Mouse (Mus musculus) neural tube, embryonic 10.5 days (tissue): Measurements from ENCODE around the gene 5430419D17Rik.

Source experiments
- DNase-seq: peaks from one replicate; pipeline ENCODE4 v3.0.0-alpha.2; 2017; ENCODE audit warnings: low spot score; ENCODE audit errors: extremely low spot score

5430419D17Rik gene

GRCm38 (mm10) chr7:131314493-131314892, 140.3 kb downstream of the 5430419D17Rik start:
- no peak for DNase-seq

GRCm38 (mm10) chr7:131317587-131317986, 143.4 kb downstream of the 5430419D17Rik start:
- DNase-seq = no peak

GRCm38 (mm10) chr7:131318340-131318739, 144.1 kb downstream of the 5430419D17Rik start:
- no peak for DNase-seq

GRCm38 (mm10) chr7:131322192-131322591, 148.0 kb downstream of the 5430419D17Rik start, which contains the start of gene Cuzd1:
TSS of gene Cuzd1 (minus strand) at chr7:131322292.
- no peak for DNase-seq

GRCm38 (mm10) chr7:131327054-131327453, 152.9 kb downstream of the 5430419D17Rik start:
- DNase-seq = no peak

- no peak for DNase-seq
Measured at GRCm38 (mm10) chr7:131329416-131329815, 155.2 kb downstream of the 5430419D17Rik start, which contains the start of gene Fam24b. TSS of gene Fam24b (minus strand) at chr7:131329516.

- no peak for DNase-seq
Measured at GRCm38 (mm10) chr7:131331688-131332087, 157.5 kb downstream of the 5430419D17Rik start.

GRCm38 (mm10) chr7:131333564-131333963, 159.4 kb downstream of the 5430419D17Rik start, which contains the start of gene Fam24a:
TSS of gene Fam24a (plus strand) at chr7:131333864.
- DNase-seq = no peak

GRCm38 (mm10) chr7:131337502-131338068, 163.4 kb downstream of the 5430419D17Rik start:
- DNase-seq = no peak

- no peak for DNase-seq
Measured at GRCm38 (mm10) chr7:131345856-131346541, 171.8 kb downstream of the 5430419D17Rik start.
